Mouse (Mus musculus) lung, adult 18-20 months (tissue): ENCODE results near the gene Sestd1.

Experiments used
- DNase-seq, 2 experiments: peaks; one replicate each; pipeline ENCODE4 v3.0.0; 2022; ENCODE audit warnings: mixed read lengths in 2 of 2

Gene Sestd1

DNA sequence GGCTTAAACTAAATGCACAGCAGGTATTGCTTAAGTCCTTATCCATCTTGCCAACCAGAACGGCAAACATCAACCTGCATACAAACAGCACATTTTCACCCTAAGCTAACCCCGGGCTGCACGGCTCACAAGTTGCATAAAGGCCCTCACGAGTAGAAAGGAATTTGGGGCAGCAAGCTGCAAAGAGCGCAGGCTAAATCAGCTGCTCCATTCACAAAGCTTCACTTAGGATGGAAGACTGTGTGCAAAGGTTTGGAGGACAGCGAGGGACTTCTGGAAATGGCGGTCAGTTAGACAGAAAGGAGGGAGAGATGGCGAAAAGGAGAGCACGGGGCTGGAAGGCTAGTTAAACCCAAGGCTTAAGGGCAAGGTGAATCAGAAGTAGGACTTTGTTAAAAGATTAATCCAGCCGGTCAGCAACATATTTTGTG, 108.1 kb downstream of the Sestd1 start:
- peak; percentile 42 to 63 for DNase-seq

DNA sequence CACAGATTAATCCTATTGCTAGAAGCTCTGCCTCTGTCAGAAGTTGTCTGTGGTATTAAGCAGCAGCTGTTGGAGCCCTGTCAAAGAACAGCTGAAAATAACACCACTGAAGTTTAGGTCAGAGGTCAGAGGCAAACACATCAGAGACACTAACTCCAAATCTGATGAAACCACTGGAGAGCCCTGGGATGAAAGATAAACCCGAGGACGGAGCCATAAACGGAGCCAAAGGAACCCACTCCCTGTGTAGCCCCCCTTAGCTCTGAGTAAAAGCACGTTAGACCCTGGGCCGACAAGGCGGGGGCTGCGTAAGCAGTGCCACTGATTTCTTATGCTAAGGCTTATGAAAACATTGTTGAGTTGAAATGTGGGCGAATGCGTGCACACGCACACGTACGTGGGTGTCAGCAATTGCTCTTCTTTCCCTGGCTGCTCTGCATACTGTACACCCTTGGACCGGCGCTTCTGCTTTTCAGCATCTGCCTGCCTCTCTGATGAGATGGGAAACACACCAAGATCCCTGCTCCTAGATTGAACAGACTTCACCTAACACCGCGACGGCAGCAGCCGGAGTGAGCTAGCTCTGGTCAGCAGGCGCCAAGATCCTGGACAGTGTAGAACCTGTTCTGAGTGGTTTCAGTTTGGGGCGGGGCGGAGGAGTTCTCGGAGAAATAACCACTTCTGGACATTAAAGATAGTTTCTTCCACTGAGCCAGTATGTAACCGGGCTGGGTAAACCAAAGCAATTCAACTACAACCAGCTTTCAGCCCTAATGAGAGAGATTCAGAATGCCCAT, 108.8 kb downstream of the Sestd1 start:
- peak; percentile 61 to 71 for DNase-seq

DNA sequence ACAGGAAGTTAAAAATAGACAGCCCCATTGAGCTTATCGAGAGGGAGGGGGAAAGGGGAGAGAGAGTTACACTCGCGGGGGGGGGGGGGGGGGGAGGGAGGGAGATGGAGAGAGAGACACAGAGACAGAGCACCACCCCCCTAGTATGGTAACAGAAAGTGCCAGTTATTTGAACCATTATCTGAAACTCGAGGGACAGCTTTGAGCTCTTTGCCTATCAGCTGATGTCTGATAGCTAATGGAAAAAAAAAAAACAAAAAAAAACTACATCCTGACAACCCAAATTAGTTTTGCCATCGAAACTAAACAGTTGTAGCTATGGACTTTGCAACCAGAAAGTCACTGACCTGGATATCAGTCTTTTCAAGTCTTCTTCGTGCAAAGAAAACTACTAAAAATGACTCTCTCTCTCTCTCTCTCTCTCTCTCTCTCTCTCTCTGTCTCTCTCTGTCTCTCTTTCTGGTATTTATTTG, 109.7 kb downstream of the Sestd1 start, which contains the start of gene Ccdc141:
Ccdc141 (minus strand) TSS at position 4 of the 473 bp plus-strand sequence.
- no peak for DNase-seq

DNA sequence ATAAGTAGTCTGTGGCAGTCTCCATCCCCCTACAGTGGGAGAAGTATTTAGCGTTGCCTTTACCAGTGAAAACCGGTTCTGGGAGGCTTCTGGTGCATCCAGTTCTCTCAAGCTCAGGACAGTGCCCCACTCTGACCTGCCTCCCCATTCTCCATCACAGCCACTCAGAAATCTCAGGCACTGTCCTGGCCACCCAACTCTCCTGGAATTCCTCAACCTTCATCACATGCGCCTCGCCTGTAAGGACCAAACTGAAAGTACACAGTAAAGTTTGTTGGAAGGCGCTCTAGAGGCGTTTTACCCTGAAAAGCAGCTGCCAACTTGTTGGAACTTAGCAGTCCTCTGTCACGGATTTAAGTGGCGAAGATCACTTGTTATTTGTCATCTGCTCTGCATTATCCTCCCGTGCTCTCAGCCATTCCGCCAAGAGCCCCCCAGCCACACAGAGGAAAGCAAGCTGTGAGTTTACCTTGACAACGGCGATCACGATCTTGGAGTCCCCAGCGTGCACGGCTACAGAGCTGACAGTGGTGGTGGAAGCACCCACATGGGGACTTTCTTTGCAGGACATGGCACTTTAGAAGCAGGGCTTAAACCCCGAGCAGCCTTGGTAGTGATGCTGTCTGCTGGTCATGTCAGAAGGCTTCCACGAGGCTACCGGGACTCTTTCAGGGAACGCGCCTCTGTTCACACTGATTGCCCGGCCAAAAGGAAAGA, 110.3 kb downstream of the Sestd1 start:
- peak; percentile 47 to 66 for DNase-seq

DNA sequence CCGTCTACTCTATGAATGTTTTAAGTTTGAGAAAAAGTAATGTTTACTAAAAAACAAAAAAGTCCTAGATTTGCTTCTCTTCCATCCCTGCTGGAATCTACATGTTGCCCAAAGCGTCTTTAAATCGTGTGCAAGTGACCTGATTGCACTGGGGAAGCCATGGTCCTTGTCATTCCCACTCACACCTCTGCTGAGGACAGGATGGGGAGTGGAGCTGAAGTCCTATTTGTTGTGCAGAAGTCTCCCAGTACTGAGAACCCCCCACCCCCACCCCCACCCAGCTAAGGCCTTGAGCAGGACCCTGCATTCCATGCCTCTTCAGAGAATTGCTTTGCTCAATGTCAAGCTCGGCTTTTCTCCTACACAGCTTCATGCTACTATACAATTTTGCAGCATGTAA, 111.2 kb downstream of the Sestd1 start:
- DNase-seq = no peak

DNA sequence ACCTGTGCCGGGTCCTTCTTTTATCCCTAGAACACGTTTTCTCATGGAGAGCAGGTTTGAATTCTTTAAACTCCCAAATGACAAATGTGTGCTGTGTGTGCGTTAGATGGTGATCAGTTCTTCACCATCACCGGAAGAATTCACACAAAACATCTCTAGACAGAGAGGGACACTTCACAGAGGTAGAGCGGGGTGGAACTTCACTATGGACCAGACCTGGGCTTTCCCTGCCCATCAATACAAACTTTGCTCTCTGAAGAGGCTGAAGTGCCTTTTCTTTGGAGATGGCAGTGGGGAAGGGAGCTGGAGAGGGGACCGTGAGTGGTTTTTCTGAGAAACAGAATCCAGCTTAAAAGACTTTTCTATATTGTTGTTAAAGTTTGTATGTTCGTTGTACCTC, 111.6 kb downstream of the Sestd1 start:
- DNase-seq = no peak

DNA sequence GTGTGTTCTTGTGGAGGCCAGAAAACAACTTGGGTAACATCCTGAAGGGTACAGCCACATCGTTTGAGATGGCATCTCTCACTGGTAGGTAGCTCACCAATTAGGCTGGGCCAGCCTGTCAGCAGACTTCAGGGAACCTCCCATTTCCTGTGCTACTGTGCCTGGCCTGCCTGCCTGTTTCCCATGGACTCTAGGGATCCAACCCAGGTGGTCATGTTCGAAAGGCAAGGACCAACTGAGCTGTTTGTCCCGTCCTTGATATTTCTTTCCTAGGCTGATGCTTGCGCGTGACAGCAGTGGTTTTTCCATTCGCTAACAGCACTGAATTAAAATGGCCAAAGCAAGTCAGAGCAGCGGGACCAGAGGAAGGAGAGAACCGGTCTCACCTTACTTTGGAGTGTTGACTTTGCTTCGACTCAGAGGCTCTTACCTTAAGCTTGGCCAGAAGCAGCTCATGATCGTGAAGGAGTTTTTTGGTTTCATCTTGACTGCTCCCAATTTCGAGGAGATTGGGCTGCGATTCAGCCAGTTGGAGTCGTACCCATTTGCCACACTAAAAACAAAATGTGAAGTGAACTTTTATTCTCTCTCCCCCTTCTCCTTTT, 112.2 kb downstream of the Sestd1 start:
- peak; percentile 15 to 60 for DNase-seq

DNA sequence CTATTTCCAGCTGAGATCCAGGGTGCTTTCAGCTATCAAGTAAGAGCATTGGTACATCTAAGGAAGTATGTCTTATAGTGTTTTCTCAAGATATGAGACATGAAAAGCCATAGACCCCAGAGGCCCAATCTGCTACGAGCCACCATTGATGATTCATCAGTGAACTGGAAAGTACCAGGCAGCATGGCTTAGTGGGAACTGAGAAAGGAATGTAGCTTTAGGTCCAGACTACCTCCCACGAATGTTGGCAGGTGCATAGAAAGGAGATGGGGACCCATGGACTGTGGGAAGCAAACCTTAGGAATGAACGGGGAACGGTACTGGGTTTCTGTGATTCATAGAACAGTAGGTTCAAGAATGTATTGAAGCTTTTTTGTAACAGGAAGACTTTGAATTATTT, 114.0 kb downstream of the Sestd1 start:
- DNase-seq = no peak

DNA sequence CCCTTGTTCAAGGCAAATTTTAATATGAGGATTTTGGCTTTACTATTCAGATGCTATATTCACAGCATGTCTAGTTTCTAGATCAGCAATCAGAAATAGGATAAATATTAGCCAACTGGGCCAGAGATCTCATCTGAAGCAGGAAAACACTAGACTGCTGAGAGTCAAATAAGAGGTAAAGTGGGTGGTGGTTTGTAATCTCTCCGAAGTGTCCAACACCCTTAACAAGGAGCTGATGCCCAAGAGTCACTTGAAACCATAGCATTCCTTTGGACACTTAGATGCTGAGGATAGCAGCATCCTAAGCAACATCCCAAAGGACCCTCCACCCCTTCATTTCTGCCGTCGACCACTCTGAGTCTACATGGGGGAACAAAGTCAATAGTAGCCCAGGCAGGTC, 115.7 kb downstream of the Sestd1 start:
- no peak for DNase-seq

DNA sequence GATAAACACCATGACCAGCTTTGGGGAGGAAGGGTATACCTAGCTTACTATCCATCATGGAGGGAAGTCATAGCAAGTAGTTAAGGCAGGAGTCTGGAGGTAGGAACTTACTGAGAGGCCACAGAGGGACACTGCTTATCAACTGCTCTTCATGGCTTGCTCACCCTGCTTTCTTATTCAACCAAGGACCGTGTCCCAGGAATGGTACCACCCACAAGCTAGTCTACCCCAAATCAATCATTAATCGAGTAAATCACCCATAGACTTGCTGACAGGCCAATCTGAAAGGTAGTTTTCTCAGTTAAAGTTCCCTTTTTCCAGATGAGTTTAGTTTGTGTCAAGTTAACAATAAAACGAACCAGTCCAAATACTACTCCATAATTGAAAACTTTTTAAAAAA, 117.0 kb downstream of the Sestd1 start:
- DNase-seq = no peak

DNA sequence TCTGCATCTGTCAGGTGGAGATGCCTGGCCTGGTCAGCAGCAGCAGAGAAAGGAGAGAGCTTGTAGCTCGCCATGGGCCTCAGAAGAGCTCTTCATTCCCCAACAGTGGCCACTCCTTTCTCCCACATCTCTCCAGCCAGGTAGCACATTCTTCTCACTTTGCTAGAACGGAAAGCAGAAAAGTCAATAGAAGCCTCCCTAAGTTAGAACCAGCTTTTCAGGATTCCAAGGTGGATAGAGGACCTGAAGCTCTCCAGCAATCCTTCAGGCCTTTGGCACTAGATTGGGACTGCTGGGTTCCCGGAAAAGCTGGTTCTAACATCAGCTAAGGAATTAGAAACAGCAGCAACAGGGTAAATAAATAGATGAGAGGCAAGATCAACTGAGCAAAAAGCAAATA, 118.3 kb downstream of the Sestd1 start:
- peak; percentile 49 to 71 for DNase-seq

DNA sequence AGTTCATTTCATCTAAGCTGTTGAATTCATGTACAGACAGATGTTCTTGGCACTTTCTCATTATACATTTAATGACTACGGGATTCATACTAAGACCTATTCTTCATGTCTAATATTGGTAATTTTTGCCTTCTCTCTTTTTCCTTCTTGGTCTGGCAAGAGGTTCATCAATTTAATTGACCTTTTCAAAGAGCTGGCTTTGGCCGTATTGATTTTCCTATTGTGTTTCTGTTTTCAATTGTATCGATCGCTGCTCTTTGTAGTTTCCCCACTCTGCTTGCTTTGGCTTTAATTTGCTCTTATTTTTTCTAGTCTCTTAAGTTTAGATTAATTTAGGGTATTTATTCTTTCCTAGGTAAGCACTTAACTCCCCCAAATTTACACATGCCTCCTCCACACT, 122.8 kb downstream of the Sestd1 start:
- no peak for DNase-seq

DNA sequence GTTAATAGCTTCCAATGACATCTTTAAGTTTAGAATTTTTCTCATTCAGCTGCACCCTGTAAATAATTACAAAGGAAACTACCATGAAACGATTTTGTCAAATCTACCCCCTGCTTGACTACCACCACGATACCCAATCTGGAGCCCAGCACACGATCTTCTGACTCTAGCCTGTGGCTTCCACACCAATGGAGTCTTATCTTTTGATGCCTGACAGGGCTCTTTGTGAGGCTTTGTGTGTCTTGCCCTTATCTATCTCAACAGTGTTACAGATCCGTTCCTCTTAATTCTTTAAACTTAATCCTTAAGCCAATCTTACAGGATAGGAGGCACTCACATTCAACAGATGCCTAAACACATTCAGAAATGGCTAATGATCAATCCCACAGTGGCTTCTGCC, 126.3 kb downstream of the Sestd1 start:
- no peak for DNase-seq

DNA sequence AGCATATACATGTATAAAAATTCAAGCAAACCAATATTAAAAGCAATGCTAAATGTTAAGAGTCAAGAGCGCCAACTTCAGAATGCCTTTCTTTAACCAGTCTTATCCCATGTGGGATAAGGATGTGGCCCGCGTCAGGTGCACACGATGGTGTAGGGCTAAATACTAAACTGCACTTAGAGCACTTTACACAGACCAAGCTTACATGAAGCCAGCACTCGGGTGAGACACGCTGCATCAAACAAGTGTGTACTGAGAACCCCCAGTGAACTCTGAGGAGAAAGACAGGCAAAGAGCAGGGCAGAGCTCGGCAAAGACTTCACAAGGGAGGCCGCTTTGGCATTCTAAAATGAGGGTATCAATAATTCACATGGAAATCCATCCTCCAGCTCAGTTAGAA, 129.1 kb downstream of the Sestd1 start:
- no peak for DNase-seq

DNA sequence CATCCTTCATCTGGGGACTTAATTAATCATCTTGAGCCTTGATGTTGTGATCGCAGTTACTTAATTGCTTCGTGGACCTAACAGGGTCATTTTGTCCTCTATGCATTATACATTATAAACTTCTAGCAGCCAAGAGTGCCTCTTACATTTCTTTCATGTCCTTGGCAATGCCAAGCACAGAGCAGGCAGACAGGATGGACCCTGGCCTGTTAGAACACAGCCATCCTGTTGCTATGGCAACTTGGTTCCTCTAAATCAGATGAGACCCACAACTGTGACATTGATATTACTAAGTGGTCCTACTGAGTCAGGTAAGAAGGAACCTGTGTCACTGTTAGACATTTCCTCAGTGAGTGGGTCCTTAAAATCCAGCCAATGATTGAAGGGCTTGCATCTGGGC, 130.8 kb downstream of the Sestd1 start:
- DNase-seq = no peak

DNA sequence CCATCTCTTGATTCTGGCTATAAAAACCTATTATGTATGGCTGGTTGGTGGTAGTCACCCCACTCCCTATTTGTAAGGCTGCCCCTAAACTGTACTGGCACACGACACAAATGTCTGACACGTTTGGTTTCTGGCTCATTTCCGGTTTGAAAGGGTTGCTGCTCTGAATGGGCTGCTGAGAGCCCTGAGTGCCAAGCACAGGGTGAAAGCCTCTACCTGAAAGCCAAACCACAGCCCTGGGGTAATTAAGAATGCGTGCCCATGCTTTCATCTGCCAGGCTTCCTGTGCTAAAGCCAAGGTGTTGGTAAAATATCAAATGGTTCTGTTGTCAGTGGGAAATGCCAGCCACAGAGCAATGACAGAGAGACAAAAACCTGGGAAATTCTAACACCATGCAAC, 132.2 kb downstream of the Sestd1 start:
- no peak for DNase-seq

DNA sequence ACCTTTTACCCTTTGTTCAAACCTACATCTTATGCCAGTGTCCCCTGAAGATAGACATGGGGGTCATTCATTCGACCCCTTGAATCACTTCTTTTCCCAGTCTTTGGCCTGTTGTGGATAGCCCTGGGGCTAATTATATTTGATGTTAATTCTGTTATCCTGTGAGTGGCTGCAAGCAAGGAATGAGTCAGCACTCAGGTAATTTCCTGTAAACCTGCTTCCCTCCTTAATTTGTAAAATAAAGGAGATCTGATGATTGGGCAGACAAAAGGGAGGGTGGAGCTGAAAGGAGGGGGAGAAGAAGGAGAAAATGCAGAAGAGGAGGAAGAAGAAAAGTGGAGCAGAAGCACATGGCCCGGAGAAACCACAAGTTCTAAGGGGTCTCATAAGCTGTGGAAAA, 133.4 kb downstream of the Sestd1 start:
- no peak for DNase-seq

DNA sequence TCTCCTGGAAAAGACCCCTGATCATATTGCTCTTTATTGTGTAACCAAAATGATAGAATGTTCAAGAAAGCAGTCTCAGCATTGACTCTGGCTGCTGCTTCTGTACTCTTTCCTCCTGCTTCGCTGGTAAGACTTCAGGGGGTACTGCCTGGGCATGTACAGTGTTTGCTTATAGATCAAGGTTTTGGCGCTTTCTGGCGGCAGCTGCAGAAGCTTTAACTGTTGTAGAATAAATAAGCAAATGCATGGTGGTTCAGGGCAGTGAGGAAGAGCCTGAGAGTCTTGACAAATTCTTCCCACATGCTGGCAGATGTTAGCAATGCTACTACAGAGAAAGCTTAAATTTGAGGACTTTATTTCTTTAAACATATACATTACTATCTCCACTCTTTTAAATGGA, 134.1 kb downstream of the Sestd1 start:
- DNase-seq = no peak

DNA sequence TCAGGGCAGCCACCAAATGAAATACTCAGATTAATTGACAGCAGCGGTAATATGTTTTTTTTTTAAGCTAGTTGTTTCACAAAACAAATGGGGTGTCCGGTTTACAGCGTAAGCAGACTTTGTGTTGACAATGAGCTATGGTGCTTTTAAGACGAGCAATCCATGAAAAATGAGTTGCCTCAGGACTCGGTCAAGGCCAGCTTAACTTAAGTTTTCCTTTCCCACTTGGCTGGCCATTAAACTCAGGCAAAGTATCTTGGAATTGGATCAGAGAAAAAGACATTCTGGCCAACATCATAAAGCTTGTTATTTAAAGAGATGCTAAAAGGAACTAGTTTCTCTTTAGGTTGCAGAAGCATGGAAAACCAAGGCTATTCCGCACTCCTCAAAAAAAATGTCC, 136.9 kb downstream of the Sestd1 start:
- DNase-seq = no peak

DNA sequence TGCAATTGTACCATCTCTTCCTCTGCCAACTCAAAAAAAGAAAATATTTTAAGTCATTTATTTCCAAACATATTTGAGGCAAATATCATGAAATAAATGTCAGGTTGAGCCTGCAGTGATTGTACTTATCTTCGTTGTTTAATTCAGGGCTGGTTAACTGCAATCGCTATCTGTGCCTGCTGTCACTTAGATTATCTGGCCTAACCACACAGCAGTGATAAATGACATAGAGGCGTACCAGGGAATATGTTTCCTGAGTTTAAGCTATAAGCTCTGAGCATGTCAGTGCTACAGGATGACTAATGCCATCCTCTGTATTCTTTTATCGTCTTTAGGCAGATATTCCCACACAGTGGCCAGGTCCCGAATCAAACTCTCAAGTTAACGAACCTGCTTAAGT, 141.5 kb downstream of the Sestd1 start:
- DNase-seq = no peak

DNA sequence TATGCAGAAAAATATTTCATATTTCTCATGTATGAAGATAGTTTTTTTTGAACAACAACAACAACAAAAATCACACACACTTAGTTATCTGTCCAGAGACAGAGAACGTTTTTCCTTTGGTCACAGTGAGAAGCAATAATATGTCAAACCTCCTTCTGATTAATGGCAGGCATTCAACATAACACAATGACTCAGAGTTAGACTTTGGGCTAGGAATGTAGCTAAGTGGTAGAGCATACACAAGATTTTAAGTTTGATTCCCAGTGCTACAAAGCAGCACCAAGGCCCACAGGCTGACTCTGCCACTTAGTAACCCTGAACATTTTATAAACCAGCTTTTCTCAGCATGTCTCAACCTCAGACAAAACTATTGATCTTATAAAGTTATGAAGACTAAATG, 145.5 kb downstream of the Sestd1 start:
- no peak for DNase-seq

DNA sequence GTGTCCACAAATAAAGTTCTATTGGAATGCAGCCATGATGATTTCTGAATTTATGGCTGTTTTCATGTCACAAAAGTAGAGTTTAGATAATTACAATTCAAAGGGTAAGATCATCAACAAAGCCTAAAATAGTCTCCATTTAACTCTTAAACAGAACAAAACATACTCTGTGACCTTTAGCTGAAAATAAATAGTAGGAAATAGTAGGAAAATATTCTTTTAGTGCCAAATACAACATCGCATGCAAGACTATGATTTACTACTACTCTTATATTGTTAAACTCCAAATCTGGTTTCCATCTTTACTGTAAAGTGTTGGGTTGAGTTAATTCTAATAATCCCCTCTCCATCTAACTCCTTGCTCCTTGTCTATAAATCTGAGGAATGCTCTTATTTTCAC, 147.0 kb downstream of the Sestd1 start:
- no peak for DNase-seq
